ENCODE assay signal across 11 mouse cellular contexts in genomic region chr8:108915876-108916275, GRCm38 (mm10).
A peak's percentile ranks its signal among the peaks of the same experiment; 100 is the strongest.
DNase-seq lines count a peak whose midpoint lies in the region; ATAC-seq and TF ChIP-seq lines count a peak whose summit lies in the region.
"Had no signal": no experiment of that assay in that cellular context is flagged by ENCODE, and none has a peak within 500 bp of the region (broad histone marks: within the 10 kb centered on the region; RNA-seq: fewer than 3 reads in every experiment).

No protein-coding gene starts in this region.

- peaks cover 18% of the 10 kb centered on the region for H3K4me1 ChIP-seq in midbrain, embryonic 16.5 days (ENCODE audit: control insufficient read depth, insufficient read depth, low read length)
- peaks cover 8% of the 10 kb centered on the region for H3K4me1 ChIP-seq in midbrain, embryonic 11.5 days (ENCODE audit: control insufficient read depth, insufficient read depth, low read length)
- peaks cover 4% of the 10 kb centered on the region for H3K4me1 ChIP-seq in liver, embryonic 11.5 days (replicated peaks; ENCODE audit: control insufficient read depth, insufficient read depth, low read length)
- H3K4me1 ChIP-seq in hindbrain, embryonic 10.5 days (replicated peaks) = peaks cover 6% of the 10 kb centered on the region

- intact Hi-C loops in gastrocnemius, adult 2 months (cut with DNase I) = loop anchor here (10.0 kb wide), 1 partner anchor 269 kb away; no protein-coding TSS in a partner anchor

- H3K4me2 ChIP-seq in midbrain, embryonic 16.5 days (ENCODE audit: low read length) = no peak overlapping the region
- no peak overlapping the region for H3K4me2 ChIP-seq in midbrain, embryonic 11.5 days
- no peak overlapping the region for H3K4me2 ChIP-seq in liver, embryonic 11.5 days
- H3K4me2 ChIP-seq: hindbrain, embryonic 14.5 days had no signal

- no peaks in the 10 kb centered on the region for H3K36me3 ChIP-seq in midbrain, embryonic 16.5 days (ENCODE audit: control insufficient read depth, insufficient read depth, low read length)
- H3K36me3 ChIP-seq in midbrain, embryonic 11.5 days (ENCODE audit: control insufficient read depth, insufficient read depth, low read length) = no peaks in the 10 kb centered on the region
- no peaks in the 10 kb centered on the region; the same call in 1 of the 2 replicates for H3K36me3 ChIP-seq in liver, embryonic 11.5 days (ENCODE audit: control insufficient read depth, insufficient read depth, low read length)
- peaks cover 27% of the 10 kb centered on the region for H3K36me3 ChIP-seq in hindbrain, embryonic 10.5 days

- peak overlapping the region; percentile 16; the same call in 1 of the 2 replicates for H3K27ac ChIP-seq in gastrocnemius, adult 2 months
- H3K27ac ChIP-seq in midbrain, embryonic 16.5 days (ENCODE audit: low read length) = peak overlapping the region; percentile 15; the same call in 1 of the 2 replicates
- no peak overlapping the region for H3K27ac ChIP-seq in midbrain, embryonic 11.5 days (ENCODE audit: low read depth, low read length)
- 0 out of 2 replicates have a peak overlapping the region, but pooled peaks have one; percentile 34 for H3K27ac ChIP-seq in liver, embryonic 11.5 days (ENCODE audit: low read depth, low read length)
- H3K27ac ChIP-seq in hindbrain, embryonic 10.5 days = no peak overlapping the region

- no peak for DNase-seq in gastrocnemius, adult 2 months
- no peak for DNase-seq in gastrocnemius, postnatal 10 days
- no peak for DNase-seq in midbrain, embryonic 11.5 days (ENCODE audit: low spot score, missing footprints)
- no peak for DNase-seq in liver, embryonic 11.5 days (ENCODE audit: low spot score)
- DNase-seq in yolk sac, embryonic 10.5 days (ENCODE audit: low spot score) = peak; percentile 39
- DNase-seq in hindbrain, embryonic 10.5 days (ENCODE audit: low spot score) = no peak
- no peak for DNase-seq in spleen, postnatal 14 days (ENCODE audit: low spot score in 2 of 2)
- DNase-seq: cerebellum, adult 2 months; right cerebral cortex, adult 18-20 months had no signal

- TF ChIP-seq CTCF in gastrocnemius, adult 2 months (IDR thresholded peaks at IDR 0.05) = no peak

- 63% methylated on average over 6 of the region's 6 CpGs for WGBS in midbrain, embryonic 16.5 days
- WGBS in midbrain, embryonic 11.5 days = 95% methylated on average over 6 of the region's 6 CpGs
- 57% methylated on average over 6 of the region's 6 CpGs for WGBS in liver, embryonic 11.5 days
- WGBS in hindbrain, embryonic 10.5 days = 89% methylated on average over 6 of the region's 6 CpGs

- no peak overlapping the region for H3K9ac ChIP-seq in midbrain, embryonic 16.5 days (ENCODE audit: low read depth, low read length)
- H3K9ac ChIP-seq in midbrain, embryonic 11.5 days (ENCODE audit: low read length) = no peak overlapping the region
- H3K9ac ChIP-seq in liver, embryonic 11.5 days (ENCODE audit: low read depth, low read length) = no peak overlapping the region
- H3K9ac ChIP-seq: hindbrain, embryonic 14.5 days had no signal

- H3K27me3 ChIP-seq in midbrain, embryonic 16.5 days (ENCODE audit: control insufficient read depth, insufficient read depth, low read depth, low read length) = no peaks in the 10 kb centered on the region
- no peaks in the 10 kb centered on the region for H3K27me3 ChIP-seq in midbrain, embryonic 11.5 days (ENCODE audit: control insufficient read depth, insufficient read depth, low read length)
- no peaks in the 10 kb centered on the region for H3K27me3 ChIP-seq in liver, embryonic 11.5 days (replicated peaks; ENCODE audit: control insufficient read depth, insufficient read depth, low read length)
- H3K27me3 ChIP-seq in hindbrain, embryonic 10.5 days (ENCODE audit: insufficient read depth, poor library complexity, severe bottlenecking) = no peaks in the 10 kb centered on the region

- no peaks in the 10 kb centered on the region for H3K9me3 ChIP-seq in midbrain, embryonic 16.5 days (replicated peaks; ENCODE audit: control insufficient read depth, low read length, poor library complexity, severe bottlenecking)
- no peaks in the 10 kb centered on the region for H3K9me3 ChIP-seq in midbrain, embryonic 11.5 days (ENCODE audit: control insufficient read depth, low read length)
- no peaks in the 10 kb centered on the region for H3K9me3 ChIP-seq in liver, embryonic 11.5 days (ENCODE audit: control insufficient read depth, low read length)
- H3K9me3 ChIP-seq in hindbrain, embryonic 10.5 days = no peaks in the 10 kb centered on the region

- H3K4me3 ChIP-seq in gastrocnemius, adult 2 months = no peak overlapping the region
- no peak overlapping the region for H3K4me3 ChIP-seq in midbrain, embryonic 16.5 days (ENCODE audit: low read depth, low read length)
- H3K4me3 ChIP-seq in midbrain, embryonic 11.5 days (ENCODE audit: low read depth, low read length) = no peak overlapping the region
- H3K4me3 ChIP-seq in liver, embryonic 11.5 days (ENCODE audit: low read depth, low read length) = no peak overlapping the region
- no peak overlapping the region for H3K4me3 ChIP-seq in hindbrain, embryonic 10.5 days

- no peak for ATAC-seq in midbrain, embryonic 16.5 days
- no peak for ATAC-seq in midbrain, embryonic 11.5 days (ENCODE audit: low FRiP score)
- ATAC-seq in liver, embryonic 11.5 days (replicated peaks; ENCODE audit: low FRiP score) = no peak

Comparison
In these comparisons a context has a peak if more than half of its experiments do, and no peak if none do; other contexts are left out.
1. H3K27ac ChIP-seq: peak in gastrocnemius, adult 2 months (single experiment), midbrain, embryonic 16.5 days (single experiment) and liver, embryonic 11.5 days (single experiment); none in midbrain, embryonic 11.5 days (single experiment) and hindbrain, embryonic 10.5 days (single experiment).